Mouse (Mus musculus): Measurements from ENCODE around the gene Dmpk. TPM values are rescaled to one million over a fixed set of nuclear protein-coding genes. Genes with fewer than 3 reads are reported as not detected.

The Dmpk gene
- total RNA-seq, 2 experiments from 2014 or later: 26.7 to 39.3 TPM

DNA sequence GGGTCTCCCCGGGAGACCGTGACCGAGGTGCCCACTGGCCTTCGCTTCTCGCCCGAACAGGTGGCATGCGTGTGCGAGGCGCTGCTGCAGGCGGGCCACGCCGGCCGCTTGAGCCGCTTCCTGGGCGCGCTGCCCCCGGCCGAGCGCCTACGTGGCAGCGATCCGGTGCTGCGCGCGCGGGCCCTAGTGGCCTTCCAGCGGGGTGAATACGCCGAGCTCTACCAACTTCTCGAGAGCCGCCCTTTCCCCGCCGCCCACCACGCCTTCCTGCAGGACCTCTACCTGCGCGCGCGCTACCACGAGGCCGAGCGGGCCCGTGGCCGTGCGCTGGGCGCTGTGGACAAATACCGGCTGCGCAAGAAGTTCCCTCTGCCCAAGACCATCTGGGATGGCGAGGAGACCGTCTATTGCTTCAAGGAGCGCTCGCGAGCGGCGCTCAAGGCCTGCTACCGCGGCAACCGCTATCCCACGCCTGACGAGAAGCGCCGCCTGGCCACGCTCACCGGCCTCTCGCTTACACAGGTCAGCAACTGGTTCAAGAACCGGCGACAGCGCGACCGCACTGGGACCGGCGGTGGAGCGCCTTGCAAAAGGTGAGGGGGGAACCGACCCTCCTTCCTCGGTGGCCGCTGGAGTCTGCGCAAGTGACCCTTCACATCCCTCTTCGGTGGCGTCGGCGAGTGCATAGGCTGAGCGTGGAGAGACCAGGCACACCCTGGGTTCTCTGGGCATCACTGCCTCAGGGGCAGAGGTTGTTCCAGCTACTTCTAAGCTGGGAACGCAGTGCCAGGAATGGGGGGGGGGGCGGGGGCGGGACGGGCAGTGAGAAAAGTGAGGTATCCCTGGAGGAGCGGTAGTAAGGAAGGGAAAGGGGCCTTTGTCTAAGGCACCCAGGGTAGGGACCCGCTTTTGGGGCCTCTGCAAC lies 11.4 kb downstream of the Dmpk start:
- DNase-seq (ENCODE audit: extremely low spot score in 1 of 2, low spot score in 1 of 2): no peak

DNA sequence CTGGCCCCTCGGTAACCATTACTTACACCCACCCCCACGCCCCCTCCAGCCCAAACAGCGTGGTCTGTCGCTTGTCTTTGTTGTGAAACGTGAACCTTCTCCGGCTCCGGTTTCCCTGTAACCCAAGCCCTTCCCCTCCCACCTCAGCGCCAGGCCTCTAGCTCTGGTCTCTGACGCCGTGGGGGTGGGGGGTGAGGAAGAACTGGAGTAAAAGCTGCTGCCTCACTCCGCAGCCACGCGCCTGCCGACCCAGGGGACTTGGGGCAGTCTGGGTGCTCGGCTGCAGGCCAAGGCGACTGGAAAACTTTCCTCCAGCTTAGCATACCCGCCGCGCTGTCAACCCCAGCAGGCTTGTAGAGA lies 12.1 kb downstream of the Dmpk start:
- DNase-seq (ENCODE audit: extremely low spot score in 1 of 2, low spot score in 1 of 2): no peak

DNA sequence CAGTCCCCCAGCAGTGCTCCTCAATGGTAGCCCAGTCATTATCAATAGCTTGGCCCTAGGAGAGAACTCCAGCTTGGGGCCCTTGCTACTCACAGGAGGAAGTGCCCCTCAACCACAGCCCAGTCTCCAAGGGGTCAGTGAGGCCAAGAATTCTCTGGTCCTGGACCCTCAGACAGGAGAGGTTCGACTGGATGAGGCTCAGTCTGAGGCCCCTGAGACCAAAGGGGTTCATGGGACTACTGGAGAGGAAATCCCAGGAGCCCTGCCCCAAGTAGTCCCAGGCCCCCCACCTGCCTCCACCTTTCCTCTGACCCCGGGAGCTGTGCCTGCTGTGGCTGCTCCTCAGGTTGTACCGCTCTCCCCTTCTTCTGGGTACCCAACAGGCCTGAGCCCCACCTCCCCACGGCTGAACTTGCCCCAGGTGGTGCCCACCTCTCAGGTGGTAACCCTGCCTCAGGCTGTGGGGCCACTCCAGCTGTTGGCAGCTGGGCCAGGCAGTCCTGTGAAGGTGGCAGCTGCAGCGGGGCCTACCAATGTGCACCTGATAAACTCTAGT lies 12.8 kb downstream of the Dmpk start:
- DNase-seq (ENCODE audit: extremely low spot score in 1 of 2, low spot score in 1 of 2): no peak

DNA sequence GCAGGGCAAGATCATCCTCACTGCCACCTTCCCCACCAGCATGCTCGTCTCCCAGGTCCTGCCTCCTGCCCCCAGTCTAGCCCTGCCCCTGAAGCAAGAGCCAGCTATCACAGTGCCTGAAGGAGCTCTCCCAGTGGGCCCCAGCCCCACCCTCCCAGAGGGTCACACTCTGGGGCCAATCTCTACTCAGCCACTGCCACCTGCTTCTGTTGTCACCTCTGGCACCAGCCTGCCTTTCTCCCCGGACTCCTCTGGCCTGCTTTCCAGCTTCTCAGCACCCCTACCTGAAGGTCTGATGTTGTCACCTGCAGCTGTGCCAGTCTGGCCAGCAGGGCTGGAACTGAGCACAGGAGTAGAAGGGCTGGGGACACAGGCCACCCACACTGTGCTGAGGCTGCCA lies 13.6 kb downstream of the Dmpk start:
- no peak for DNase-seq (ENCODE audit: extremely low spot score in 1 of 2, low spot score in 1 of 2)

DNA sequence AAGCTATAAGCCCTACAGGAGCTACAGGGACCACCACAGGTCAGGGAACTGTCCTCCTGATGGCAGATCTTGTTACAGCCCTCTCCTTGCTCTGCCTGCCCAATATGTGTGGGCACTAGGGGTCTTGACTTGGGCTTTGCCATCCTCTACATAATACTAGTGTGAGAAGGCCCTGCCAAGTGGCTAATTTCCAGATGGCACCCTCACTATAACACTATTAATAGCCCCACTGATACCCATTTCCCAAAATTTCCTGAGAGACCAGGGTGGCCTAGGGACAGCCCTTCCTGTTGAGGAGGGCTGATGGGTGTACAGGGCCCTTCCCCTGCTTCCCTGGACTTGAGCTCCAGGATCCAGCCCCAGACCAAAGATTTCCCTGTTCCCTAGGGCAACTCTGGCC lies 14.2 kb downstream of the Dmpk start:
- DNase-seq (ENCODE audit: extremely low spot score in 1 of 2, low spot score in 1 of 2): no peak

DNA sequence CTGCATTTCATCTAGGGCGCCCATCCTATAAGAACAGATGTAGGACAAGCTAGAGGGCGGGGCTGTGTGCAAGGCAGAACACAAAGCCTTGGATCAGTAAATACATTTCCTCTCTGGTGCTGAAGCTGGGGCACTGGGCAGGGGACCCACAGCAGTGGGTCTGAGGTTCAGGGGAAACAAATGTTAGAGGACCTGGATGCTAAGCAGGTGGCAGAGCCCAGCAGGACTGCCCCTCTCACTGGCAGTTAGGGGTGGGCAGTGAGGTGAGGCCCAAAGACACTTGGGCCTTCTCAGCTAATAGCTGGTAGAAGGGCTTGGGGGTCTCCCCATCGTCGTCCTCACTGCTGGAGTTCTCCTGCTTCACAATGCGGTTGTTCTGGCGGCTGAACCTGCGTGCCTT lies 15.2 kb downstream of the Dmpk start:
- DNase-seq (ENCODE audit: extremely low spot score in 1 of 2, low spot score in 1 of 2): no peak

DNA sequence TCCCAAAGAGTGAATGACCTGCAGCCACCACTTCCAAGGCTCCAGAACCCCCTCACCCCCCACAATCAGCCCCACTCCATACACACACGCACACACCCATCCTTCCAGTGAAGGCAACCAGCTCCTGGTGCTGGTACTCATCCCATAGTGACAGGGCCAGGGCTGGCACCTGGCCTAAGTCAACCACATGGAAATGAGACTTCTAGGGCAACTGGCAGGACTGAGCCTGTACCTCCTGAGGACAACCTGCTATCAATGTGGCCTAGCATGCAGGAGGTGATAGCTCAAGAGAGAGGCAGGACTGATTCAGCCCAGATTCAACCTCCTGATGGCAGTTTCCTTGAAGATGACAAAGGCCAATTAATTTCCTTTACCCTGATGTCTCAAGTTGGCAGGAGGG lies 16.6 kb downstream of the Dmpk start:
- DNase-seq (ENCODE audit: extremely low spot score in 1 of 2, low spot score in 1 of 2): no peak

DNA sequence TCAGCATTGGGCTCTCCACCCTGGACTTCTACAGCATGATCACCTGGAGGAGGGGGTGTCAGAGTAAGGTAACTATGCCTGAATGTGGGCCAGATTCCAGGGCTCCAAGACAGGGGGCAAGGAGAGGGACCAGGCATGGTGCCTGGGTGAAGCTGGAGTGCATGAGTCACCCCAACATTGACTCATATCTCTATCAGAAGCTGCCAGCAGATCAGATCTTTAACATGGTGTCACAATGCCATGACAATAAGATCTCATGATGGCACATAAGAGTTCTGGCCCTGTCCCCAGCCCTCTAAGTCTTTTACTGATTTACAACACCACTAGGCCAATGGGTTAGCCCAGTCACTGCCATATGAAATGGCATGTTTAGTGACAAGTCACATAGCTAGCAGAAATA lies 20.1 kb downstream of the Dmpk start:
- DNase-seq (ENCODE audit: extremely low spot score in 1 of 2, low spot score in 1 of 2): no peak

DNA sequence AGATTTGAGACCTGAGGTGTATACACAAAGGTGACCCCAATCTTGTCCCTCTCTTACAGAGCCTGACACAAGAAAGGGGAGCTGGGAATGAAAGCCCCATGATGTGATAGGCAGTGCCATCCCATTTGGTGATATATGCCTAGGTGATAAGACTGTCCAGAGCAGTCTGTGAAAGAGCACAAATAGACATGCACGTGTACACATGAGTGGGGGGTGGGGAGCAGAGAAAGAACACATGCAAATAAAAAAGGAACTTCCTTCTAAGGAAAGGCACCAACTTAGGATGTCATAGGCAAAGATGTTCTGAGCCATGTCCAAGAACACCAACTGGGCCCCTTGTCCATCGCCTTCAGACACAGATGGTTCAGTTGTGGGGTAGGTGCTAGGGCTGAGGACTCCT lies 20.8 kb downstream of the Dmpk start:
- no peak for DNase-seq (ENCODE audit: extremely low spot score in 1 of 2, low spot score in 1 of 2)

DNA sequence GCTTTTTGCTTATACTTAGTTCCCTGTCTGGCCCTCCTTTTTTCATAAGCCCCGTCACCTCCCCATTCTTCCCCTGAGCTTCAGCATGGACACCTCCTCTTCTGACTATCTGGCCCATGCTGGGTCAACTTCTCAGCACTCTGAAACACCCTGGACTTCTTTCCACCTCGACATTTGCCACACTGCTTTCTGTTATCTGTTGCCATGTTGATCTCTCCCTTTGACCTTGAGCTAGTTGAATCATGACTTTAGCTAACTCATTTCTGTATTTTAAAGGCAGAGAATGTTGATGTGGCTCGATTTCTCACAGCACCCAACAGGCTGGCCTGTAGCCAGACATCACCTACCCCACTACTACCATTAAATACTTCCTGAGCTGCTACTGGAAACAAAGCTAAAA lies 23.8 kb downstream of the Dmpk start:
- DNase-seq (ENCODE audit: extremely low spot score in 1 of 2, low spot score in 1 of 2): no peak

DNA sequence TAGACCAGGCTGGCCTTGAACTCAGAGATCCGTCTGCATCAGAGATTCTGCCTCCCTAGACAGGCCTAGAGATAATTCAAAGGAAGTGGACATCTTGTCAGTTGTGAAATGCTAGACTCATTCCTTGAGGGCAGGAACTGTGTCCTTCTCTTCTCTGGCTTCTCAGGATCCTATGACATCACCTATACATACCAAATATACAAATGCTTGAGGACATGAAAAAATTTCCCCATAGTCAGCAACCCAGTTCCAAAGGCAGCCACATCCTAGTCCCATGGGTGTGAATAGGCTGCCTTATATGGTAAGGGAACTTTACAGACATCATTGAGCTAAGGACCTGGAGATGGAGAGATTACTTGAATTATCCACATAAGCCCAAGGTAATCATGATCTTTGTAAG lies 25.9 kb downstream of the Dmpk start:
- no peak for DNase-seq (ENCODE audit: extremely low spot score in 1 of 2, low spot score in 1 of 2)

DNA sequence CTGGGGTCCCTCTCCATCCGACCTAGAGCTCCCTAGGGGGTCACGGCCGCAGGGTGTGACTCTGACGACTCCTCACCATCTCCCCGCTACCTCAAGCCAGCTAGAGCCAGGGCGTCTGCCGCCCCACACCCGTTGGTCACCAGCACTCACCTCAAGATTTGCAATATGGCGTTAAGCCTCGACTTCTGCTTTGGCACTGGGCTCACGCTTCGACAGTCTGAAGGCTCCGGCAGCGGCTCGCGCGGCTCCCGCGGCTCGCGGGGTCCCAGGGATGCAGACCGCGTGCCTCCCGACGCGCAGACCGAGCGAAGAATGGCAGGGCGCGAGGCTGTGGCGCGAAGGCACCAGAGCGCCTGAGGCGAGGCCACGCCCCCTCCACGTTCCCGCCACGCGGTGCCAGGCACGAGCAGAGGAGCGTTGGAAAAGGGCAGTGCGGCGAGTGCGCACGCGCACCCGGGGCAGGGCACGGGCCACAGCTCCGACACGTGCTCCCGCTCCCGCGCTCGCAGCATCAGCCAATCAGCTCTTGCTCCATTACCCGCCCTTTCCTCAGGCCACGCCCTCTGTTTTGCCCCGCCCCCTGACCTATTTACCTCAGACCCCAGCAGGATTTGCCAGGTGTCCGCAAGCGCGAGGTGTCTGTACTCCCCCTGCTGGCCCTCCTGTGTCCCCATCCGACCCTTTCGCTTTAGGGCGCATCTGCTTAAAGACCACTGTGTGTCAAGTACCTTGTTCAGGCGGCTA lies 34.6 kb downstream of the Dmpk start, which contains the start of gene Gm4969:
Gene Gm4969, minus strand, starts transcription at position 341 of the 744 bp plus-strand sequence.
- peak in 1 of 2 experiments; percentile 31 for DNase-seq (ENCODE audit: extremely low spot score in 1 of 2, low spot score in 1 of 2)

DNA sequence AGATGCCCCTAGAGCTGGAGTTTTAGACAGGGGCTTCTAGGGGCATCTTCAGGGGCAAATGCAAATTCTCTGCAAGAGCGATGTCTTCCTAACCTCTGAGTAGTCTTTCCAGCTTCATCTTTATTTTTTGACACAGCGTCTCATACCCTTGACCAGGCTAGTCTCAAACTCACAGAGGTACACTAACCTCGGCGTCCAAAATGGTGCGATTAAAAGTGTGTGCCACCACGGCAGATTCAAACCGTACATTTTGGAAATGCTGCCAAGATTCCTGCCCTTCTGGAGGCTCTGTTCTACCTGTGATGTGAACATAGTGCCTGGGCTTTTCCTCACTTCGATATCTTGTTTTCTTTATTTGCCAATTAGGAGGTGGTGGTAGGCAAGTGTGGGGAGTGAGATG lies 35.4 kb downstream of the Dmpk start:
- no peak for DNase-seq (ENCODE audit: extremely low spot score in 1 of 2, low spot score in 1 of 2)

DNA sequence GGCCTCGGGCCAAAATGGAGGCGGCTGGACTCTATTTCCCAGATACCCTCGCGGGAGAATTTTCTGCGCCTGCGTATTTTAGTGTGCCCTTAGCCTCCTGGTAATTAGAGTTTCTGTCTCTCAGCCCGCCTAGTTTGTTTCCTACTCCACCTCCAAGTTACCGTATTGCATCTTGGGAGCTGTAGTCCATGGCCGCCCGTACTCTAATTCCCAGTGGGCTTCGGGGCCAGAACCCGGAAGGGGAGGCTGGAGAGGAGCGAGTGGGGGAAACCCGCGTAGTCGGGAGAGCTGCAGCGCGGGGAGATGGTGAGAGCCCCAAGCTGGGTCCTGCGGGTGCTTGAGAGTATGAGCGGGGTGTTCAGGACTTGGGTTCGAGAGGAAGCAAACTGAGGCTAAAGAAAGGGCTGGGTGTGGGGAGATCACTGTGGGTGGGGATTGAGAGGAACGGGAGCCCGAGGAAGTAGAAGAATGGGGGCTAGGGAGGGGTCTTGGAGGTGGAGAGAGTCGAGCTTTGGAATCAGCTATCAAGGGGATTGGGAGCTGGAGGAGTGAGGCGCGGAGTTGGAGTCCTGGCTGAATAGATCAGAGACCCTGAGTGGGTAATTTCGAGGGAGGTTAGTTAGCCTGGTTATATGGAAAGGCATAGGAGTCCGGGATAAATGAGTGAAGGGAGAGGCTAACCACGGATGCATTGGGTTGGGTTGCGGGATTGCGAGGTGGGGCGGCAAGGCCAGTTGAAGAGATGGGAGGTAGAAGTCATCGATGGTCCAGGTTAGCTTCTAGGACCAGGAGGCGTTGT lies 36.2 kb downstream of the Dmpk start, which contains the start of gene Fbxo46:
Gene Fbxo46, plus strand, starts transcription at position 229 of the 799 bp plus-strand sequence.
- DNase-seq (ENCODE audit: extremely low spot score in 1 of 2, low spot score in 1 of 2): peak; percentile 79 to 82

DNA sequence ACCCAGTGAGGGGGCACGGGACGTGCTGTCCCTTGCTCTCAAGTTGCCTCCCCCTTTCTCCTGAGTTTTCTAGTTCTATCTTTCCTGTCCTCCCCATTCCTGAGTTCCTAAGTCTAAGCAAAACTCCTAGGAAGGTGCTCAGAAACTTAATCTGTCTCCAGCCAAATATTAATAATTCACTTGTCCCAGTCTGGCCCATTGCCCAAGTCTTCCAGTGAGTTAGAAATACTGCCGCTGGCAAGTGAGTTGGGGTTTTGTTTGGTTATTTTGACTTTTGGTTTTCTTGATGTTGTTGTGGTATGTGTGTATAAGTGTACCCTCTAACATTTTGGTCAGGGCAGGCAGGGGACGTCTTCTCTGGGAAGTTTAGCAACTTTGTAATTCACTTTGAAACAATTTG lies 38.0 kb downstream of the Dmpk start:
- DNase-seq (ENCODE audit: extremely low spot score in 1 of 2, low spot score in 1 of 2): no peak

DNA sequence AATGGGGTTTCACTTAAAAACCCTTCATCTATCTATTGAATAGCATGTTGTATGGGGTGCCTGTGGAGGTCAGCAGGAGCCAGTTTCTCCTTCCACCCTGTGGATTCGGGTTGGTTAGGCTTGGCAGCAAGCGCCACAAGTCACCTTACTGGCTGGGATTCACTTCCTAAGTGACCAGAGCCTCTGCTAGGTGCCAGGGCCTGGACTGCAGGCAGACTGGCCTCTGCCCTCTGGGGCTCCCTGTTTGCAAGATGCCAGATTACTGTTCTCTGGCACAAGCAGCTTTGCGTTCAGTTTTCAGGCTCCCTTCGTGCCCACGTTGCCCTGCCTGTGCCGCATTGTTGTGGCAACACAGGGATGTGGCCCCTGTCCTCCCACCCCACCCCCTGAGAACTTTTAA lies 41.1 kb downstream of the Dmpk start:
- no peak for DNase-seq (ENCODE audit: extremely low spot score in 1 of 2, low spot score in 1 of 2)

DNA sequence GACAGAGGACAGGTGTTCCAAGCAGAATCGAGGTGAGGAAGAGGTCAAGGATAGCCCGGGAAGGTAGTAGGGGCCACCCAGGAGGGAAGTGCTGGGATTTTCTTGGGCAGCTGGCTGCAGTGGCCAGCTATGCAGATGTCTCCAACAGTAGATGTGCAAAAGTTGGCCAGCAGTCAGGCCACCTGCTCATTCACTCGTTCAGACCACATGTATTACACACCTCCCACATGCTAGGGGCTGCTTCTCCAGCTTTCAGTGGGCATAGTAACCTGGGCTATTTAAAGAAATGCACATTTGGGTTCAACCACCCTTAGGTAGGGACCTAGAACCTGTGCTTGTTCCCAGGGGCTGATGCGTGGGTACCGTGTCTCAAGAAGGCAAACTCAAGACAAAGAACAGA lies 44.1 kb downstream of the Dmpk start:
- DNase-seq (ENCODE audit: extremely low spot score in 1 of 2, low spot score in 1 of 2): no peak

DNA sequence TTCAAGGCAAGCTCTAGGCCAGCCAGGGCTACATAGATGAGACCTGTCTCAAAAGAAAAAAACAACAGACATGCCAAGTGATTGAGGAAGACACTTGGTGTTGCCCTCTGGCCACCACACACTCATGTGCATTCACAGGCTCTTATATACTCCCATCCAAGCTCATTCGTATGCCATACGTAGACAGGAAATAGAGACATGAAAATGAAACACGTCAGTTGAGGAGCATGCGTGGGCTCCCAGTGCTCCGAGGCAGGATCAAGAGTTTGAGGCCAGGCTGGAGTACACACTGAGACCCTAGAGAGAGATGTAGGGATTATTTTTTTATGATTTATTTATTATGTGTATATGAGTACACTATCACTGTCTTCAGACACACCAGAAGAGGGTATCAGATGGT lies 45.7 kb downstream of the Dmpk start:
- DNase-seq (ENCODE audit: extremely low spot score in 1 of 2, low spot score in 1 of 2): no peak

DNA sequence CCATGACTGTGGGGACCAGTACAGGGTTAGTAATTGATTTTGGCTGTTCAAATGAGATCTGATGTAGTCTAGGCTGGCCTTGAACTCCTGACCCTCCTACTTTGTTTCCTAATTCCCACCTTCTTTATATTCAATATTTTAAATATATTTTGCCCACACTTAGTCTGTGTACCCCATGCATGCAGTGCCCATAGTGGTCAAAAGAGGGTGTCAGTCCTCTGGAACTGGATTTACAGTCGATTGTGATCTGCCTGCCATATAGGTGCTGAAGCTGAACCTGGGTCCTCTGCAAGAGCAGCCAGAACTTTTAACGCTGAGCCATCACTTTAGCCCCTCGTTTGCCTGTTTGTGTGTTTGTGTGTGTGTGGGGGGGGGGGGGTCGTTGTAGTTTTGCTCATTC lies 47.0 kb downstream of the Dmpk start:
- no peak for DNase-seq (ENCODE audit: extremely low spot score in 1 of 2, low spot score in 1 of 2)

DNA sequence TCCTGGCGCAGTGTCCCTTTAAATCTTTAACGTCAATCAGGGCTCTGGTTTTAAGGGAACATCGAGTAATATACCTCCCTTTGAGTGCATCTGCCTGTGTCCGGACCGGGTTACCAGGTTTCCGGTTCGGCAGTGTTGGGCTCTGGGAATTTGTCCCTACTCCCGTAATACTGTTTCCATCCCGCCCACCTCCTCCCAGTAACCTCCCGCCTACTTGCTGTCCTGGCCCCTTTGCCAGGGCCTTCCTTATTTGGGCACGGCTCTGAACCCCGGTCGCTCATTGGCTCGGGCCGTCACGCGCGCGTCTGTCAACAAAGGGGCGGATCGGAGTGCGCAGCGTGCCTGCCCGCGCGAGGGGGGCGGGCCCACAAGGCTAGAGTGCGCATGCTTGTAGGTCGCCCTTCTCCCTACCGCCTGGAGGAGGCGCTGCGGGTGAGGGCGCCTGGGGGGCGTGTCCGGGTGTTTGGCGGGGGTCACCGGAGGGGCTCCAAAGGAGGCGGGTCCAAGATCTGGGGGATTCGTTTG lies 47.7 kb downstream of the Dmpk start:
- peak; percentile 87 to 94 for DNase-seq (ENCODE audit: extremely low spot score in 1 of 2, low spot score in 1 of 2)

Measured in layer of hippocampus, postnatal 25 days (tissue).